Comparison of ENCODE assay signal across 10 mouse cellular contexts in genomic region chr13:56770786-56771185, GRCm38 (mm10). TPM values are rescaled to one million over a fixed set of nuclear protein-coding genes. Genes with fewer than 3 reads are reported as not detected.
DNase-seq lines count a peak whose midpoint lies in the region; ATAC-seq and TF ChIP-seq lines count a peak whose summit lies in the region.
"Had no signal": no experiment of that assay in that cellular context is flagged by ENCODE, and none has a peak within 500 bp of the region (broad histone marks: within the 10 kb centered on the region; RNA-seq: fewer than 3 reads in every experiment).

No protein-coding gene starts in this region.

- H3K27me3 ChIP-seq in heart, postnatal 0 days (ENCODE audit: control insufficient read depth, insufficient read depth, low read length): no peaks in the 10 kb centered on the region
- peaks cover 22% of the 10 kb centered on the region for H3K27me3 ChIP-seq in midbrain, embryonic 10.5 days (ENCODE audit: low read depth, poor library complexity, severe bottlenecking)
- H3K27me3 ChIP-seq in midbrain, embryonic 11.5 days (ENCODE audit: control insufficient read depth, insufficient read depth, low read length): no peaks in the 10 kb centered on the region; the same call in 1 of the 2 replicates
- no peaks in the 10 kb centered on the region for H3K27me3 ChIP-seq in forebrain, embryonic 13.5 days
- no peaks in the 10 kb centered on the region for H3K27me3 ChIP-seq in neural tube, embryonic 14.5 days (ENCODE audit: control insufficient read depth, insufficient read depth, low read length)

- 58% methylated on average over 5 of the region's 5 CpGs for WGBS in heart, postnatal 0 days
- 66% methylated on average over 5 of the region's 5 CpGs for WGBS in midbrain, embryonic 10.5 days
- 72% methylated on average over 5 of the region's 5 CpGs for WGBS in midbrain, embryonic 11.5 days
- WGBS in forebrain, embryonic 13.5 days: 58% methylated on average over 5 of the region's 5 CpGs
- 67% methylated on average over 5 of the region's 5 CpGs for WGBS in neural tube, embryonic 14.5 days

- TF ChIP-seq CTCF in heart, postnatal 0 days (IDR thresholded peaks at IDR 0.05; ENCODE audit: low read depth): 0 out of 2 replicates have a peak, but pooled peaks have one; percentile 14

- ATAC-seq in heart, postnatal 0 days (ENCODE audit: insufficient read depth, low read depth): no peak
- no peak for ATAC-seq in midbrain, embryonic 11.5 days (ENCODE audit: low FRiP score)
- ATAC-seq in forebrain, embryonic 13.5 days: no peak
- ATAC-seq in neural tube, embryonic 14.5 days (ENCODE audit: low read depth): no peak

- H3K4me3 ChIP-seq in heart, postnatal 0 days (ENCODE audit: low read depth, low read length): no peak overlapping the region
- no peak overlapping the region for H3K4me3 ChIP-seq in midbrain, embryonic 10.5 days
- H3K4me3 ChIP-seq in midbrain, embryonic 11.5 days (ENCODE audit: low read depth, low read length): no peak overlapping the region
- H3K4me3 ChIP-seq in forebrain, embryonic 13.5 days: no peak overlapping the region
- H3K4me3 ChIP-seq in neural tube, embryonic 14.5 days (ENCODE audit: low read depth, low read length): no peak overlapping the region
- H3K4me3 ChIP-seq: heart, embryonic 10.5 days had no signal

- no peak overlapping the region for H3K27ac ChIP-seq in heart, postnatal 0 days (ENCODE audit: low read depth)
- peak overlapping the region; percentile 9; the same call in 1 of the 2 replicates for H3K27ac ChIP-seq in midbrain, embryonic 10.5 days (replicated peaks)
- no peak overlapping the region for H3K27ac ChIP-seq in midbrain, embryonic 11.5 days (ENCODE audit: low read depth, low read length)
- peak overlapping the region; percentile 84 for H3K27ac ChIP-seq in forebrain, embryonic 13.5 days
- H3K27ac ChIP-seq in neural tube, embryonic 14.5 days (ENCODE audit: low read depth, low read length): peak overlapping the region; percentile 22; the same call in 1 of the 2 replicates
- H3K27ac ChIP-seq: heart, embryonic 10.5 days had no signal

- TF ChIP-seq EP300 in heart, postnatal 0 days (IDR thresholded peaks at IDR 0.05; ENCODE audit: low read depth): no peak

- H3K4me2 ChIP-seq in heart, postnatal 0 days (ENCODE audit: low read depth, low read length): no peak overlapping the region
- H3K4me2 ChIP-seq in midbrain, embryonic 11.5 days: no peak overlapping the region
- H3K4me2 ChIP-seq in forebrain, embryonic 13.5 days: no peak overlapping the region
- H3K4me2 ChIP-seq in neural tube, embryonic 14.5 days (ENCODE audit: low read depth, low read length): no peak overlapping the region

- no peak for DNase-seq in heart, postnatal 0 days (ENCODE audit: low spot score)
- no peak for DNase-seq in heart, postnatal 25 days (ENCODE audit: low spot score)
- no peak for DNase-seq in midbrain, embryonic 10.5 days (ENCODE audit: low spot score)
- no peak for DNase-seq in midbrain, embryonic 11.5 days (ENCODE audit: low spot score, missing footprints)
- DNase-seq in layer of hippocampus, postnatal 14 days (ENCODE audit: low spot score in 2 of 2): no peak
- no peak for DNase-seq in gastrocnemius, postnatal 14 days

- intact Hi-C loops in heart, postnatal 25 days (cut with DNase I): no loop called here
- intact Hi-C loops in gastrocnemius, postnatal 14 days (cut with DNase I; ENCODE audit: low total_unique reads): no loop called here

- no peak overlapping the region for H3K9ac ChIP-seq in heart, postnatal 0 days (replicated peaks; ENCODE audit: low read depth, low read length)
- H3K9ac ChIP-seq in midbrain, embryonic 11.5 days (ENCODE audit: low read length): no peak overlapping the region
- H3K9ac ChIP-seq in forebrain, embryonic 13.5 days: no peak overlapping the region
- no peak overlapping the region for H3K9ac ChIP-seq in neural tube, embryonic 14.5 days (replicated peaks; ENCODE audit: low read depth, low read length)

- no peaks in the 10 kb centered on the region for H3K36me3 ChIP-seq in heart, postnatal 0 days (replicated peaks; ENCODE audit: control insufficient read depth, insufficient read depth, low read length)
- no peaks in the 10 kb centered on the region for H3K36me3 ChIP-seq in midbrain, embryonic 10.5 days
- no peaks in the 10 kb centered on the region for H3K36me3 ChIP-seq in midbrain, embryonic 11.5 days (ENCODE audit: control insufficient read depth, insufficient read depth, low read length)
- no peaks in the 10 kb centered on the region for H3K36me3 ChIP-seq in forebrain, embryonic 13.5 days (ENCODE audit: poor library complexity, severe bottlenecking)
- H3K36me3 ChIP-seq in neural tube, embryonic 14.5 days (ENCODE audit: control insufficient read depth, insufficient read depth, low read length): no peaks in the 10 kb centered on the region
- H3K36me3 ChIP-seq: heart, embryonic 10.5 days had no signal

- no peaks in the 10 kb centered on the region for H3K9me3 ChIP-seq in heart, postnatal 0 days (replicated peaks; ENCODE audit: control insufficient read depth, low read length)
- H3K9me3 ChIP-seq in midbrain, embryonic 10.5 days (replicated peaks): no peaks in the 10 kb centered on the region
- H3K9me3 ChIP-seq in midbrain, embryonic 11.5 days (ENCODE audit: control insufficient read depth, low read length): no peaks in the 10 kb centered on the region
- no peaks in the 10 kb centered on the region for H3K9me3 ChIP-seq in forebrain, embryonic 13.5 days (replicated peaks)
- no peaks in the 10 kb centered on the region for H3K9me3 ChIP-seq in neural tube, embryonic 14.5 days (ENCODE audit: control insufficient read depth, low read length)
- H3K9me3 ChIP-seq: heart, embryonic 10.5 days had no signal

- 0 out of 2 replicates have a peak, but pooled peaks cover 4% of the 10 kb centered on the region for H3K4me1 ChIP-seq in heart, postnatal 0 days (ENCODE audit: control insufficient read depth, insufficient read depth)
- peaks cover 49% of the 10 kb centered on the region for H3K4me1 ChIP-seq in midbrain, embryonic 10.5 days
- peaks cover 22% of the 10 kb centered on the region for H3K4me1 ChIP-seq in midbrain, embryonic 11.5 days (ENCODE audit: control insufficient read depth, insufficient read depth, low read length)
- peaks cover 55% of the 10 kb centered on the region for H3K4me1 ChIP-seq in forebrain, embryonic 13.5 days
- peaks cover 12% of the 10 kb centered on the region for H3K4me1 ChIP-seq in neural tube, embryonic 14.5 days (ENCODE audit: control insufficient read depth, insufficient read depth, low read length)

RNA-seq across cellular contexts. Expression of gene Gm45623, which starts 17.2 kb away (rescaled TPM):
- not detected in 2 replicates for total RNA-seq in heart, postnatal 0 days (2014; rRNA removed; ENCODE audit: low replicate concordance)
- polyA plus RNA-seq in heart, postnatal 0 days (2015; fragmentation: Nextera tagmentation; extraction: Ambion mirVana): not detected in 2 replicates
- total RNA-seq in heart, postnatal 25 days (2021): not detected
- not detected in 2 replicates for polyA plus RNA-seq in midbrain, embryonic 10.5 days (2016; fragmentation: Nextera tagmentation; extraction: Ambion mirVana)
- not detected in 2 replicates for polyA plus RNA-seq in midbrain, embryonic 11.5 days (2014; fragmentation: Nextera tagmentation; extraction: Ambion mirVana)
- 0.37 and 0.55 TPM in 2 replicates for polyA plus RNA-seq in forebrain, embryonic 13.5 days (2015; fragmentation: Nextera tagmentation; extraction: Ambion mirVana)
- 2.0 TPM in 2 replicates for polyA plus RNA-seq in neural tube, embryonic 14.5 days (2014; fragmentation: Nextera tagmentation; extraction: Ambion mirVana)
- total RNA-seq in layer of hippocampus, postnatal 14 days (2021): 1 to 10 TPM; 1.6 to 1.7 TPM
- not detected for total RNA-seq in gastrocnemius, postnatal 14 days (2021)
- polyA plus RNA-seq: liver, embryonic 16.5 days had no signal

Comparison
In these comparisons a context has a peak if more than half of its experiments do, and no peak if none do; other contexts are left out.
1. H3K27ac ChIP-seq: peak in midbrain, embryonic 10.5 days (single experiment), forebrain, embryonic 13.5 days (single experiment) and neural tube, embryonic 14.5 days (single experiment); none in heart, postnatal 0 days (single experiment) and midbrain, embryonic 11.5 days (single experiment).